Mouse (Mus musculus) ovary, adult 18-20 months (tissue): ENCODE data around the gene Zdhhc6.

Experiments
- DNase-seq: peaks from one replicate; pipeline ENCODE4 v3.0.0; 2022; ENCODE audit warnings: low spot score, mixed read lengths

The Zdhhc6 gene

DNA sequence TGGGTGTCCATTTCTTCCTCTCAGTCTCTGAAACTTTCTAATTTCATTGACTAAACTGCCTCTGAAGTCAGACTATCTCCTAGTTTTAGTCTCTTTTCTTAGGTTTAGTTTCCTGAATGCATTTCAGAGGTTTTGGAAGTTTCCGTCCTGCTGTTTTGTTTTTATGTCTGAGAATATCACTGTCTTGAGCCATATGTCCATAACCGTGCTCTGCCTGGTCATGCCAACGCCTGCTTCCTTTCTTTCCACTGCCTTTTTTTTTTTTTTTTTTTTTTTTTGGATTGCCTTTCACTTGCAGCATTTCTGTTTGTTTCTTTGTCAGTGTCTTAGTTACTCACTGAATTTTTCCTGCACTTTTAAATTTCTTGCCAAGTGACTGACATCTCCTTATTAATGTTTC, 15.3 kb downstream of the Zdhhc6 start:
- no peak for DNase-seq

DNA sequence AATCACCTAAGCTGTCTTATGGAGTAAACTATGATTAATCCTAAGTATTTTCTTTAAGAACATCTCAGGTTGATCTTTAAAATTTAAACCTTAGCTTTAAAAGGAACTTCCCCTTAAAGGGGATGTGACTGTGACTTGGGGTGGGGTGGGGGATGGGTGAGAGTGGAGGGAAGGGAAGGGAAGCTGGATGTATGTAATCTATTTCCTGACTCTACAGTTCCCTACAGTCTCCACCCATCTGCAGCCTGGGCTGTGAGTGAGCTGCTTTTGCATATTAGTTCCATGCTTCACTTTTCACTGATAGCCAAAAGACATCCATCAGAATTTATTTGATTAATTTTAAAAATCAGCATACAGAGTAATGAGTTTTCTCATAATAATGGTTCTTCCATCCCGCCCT, 16.5 kb downstream of the Zdhhc6 start:
- DNase-seq, result no peak

DNA sequence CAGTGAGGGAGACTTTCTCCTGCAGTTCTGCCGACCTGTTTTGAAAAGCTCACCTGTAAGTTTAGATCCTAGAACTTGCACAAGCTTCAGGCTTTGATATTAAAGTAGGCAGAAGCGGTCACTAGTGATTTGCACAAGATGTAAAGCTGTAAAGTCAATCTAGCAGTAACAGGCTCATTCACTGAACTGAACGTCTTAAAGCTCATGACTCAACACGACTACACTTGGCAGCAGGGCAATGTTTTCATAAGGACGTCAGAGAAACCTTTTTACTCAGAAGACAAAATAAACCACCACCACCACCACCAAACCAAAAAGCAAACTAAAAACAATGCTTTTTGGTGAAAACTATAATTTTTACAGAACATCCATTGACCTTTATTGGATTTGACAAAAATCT, 17.9 kb downstream of the Zdhhc6 start:
- DNase-seq, result no peak

DNA sequence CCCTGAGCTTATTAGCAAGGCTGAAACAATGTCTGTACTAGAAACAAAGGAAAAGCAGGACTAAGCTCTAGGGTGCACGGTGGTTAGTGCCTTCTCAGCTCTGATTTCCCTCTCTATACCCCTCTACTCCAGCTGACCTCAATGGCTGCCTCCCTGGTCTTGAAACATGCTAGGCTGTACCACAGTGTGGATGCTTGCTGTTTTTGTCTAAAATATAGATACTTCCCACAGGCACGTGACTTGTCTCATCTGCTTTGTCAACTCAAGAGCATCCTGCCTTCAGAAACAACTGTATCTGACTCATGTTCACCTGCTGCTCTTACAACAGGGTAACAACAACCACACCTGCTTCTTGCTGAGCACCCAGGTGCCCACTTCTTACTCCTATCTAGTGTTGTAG, 18.3 kb downstream of the Zdhhc6 start:
- DNase-seq, result no peak

DNA sequence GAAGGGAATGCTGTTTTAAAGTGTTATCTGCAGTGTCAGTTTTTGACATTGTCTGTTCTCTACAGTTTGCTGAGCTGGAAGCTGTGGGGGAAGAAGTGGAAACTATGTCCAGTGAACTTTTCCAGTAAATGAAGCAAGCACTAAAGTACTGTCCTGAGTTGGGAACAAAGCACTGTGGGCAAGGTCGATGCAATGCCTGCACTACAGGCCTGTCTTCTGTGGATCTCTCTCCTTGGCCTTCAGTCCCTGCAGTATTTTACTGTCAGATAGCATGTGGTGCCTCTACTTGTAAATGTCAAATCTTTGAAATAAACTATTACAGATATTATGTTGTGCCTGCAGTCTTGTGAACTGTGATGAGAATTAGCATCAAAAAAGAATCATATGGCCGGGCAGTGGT, 19.5 kb downstream of the Zdhhc6 start:
- no peak for DNase-seq

DNA sequence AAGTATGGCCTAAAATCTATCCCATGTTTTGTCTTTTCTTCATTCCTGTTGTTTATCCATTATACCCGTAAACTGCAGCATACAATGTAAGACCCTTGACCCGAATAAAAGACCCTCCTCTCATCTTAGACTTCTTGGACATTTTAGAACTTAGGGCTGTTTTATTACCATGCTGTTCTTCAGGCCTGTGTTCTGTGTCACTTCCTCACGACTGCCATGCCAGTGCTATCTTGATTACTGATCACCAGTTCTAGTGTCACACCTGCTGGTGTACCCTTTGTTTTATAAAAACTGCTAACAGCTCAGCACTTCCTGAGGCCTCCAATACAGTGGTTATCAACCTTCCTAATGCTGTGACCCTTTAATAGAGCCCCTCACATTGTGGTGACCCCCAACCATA, 20.3 kb downstream of the Zdhhc6 start:
- DNase-seq, result no peak

DNA sequence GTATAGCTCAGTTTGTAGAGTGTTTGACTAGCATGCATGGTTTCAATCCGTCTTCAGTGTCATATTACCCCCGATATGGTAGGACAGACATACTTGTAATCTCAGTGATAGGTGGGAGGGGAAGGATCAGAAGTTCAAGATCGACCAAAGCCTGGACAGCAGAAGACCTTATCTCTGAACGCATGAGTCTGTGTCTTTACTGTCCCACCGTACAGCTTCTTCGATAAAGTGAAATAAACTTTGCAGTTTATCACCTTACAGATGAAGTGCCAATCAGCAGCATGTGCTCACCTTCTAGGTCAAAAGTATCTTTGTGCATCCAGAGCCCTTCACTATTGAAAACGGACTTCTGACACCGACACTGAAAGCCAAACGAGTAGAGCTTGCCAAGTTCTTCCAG, 20.8 kb downstream of the Zdhhc6 start:
- no peak for DNase-seq

DNA sequence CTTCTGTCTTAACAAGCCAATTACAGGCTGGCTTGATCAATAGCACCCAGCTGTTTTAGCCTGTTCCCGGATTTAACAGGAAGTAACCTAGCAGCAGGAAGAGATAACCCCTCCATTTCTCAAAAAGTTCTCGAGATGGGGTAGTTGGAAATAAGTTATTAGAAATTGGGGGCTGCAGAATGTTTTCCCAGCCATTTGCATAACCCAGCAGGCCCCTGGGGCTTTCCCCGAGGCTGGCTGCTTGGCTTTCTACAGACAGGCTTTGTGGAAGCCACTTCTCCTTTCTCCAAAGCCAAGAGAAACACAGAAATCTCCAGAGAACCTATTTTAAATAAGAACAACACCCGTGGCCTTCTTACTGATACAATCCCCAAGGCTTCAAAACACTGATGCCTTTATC, 22.7 kb downstream of the Zdhhc6 start:
- no peak for DNase-seq

DNA sequence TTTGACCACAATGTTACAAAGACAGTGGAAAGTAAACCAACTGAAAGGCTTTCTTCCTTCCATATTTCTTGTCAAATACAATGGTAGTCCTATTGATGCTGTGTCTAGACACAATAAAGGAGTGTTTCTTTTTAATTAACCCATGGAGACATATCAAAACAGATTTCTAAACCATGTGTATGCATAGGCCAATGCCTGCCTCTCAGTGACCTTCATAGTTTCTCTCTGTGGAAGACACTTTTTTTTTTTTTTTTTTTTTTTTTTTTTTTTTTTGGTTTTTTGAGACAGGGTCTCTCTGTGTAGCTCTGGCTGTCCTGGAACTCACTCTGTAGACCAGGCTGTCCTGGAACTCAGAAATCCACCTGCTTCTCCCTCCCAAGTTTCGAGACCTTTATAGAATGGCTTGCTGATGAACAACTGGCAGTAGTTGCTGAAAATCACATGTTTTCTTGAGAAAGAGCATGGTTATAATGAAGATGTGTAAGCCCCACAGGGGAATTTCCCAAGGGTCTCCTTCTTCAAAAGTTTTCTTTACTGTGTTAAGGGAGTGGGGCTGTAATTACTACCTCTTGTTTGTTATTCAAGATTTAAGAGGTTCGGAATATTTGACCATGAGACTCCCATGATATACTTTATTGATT, 23.5 kb downstream of the Zdhhc6 start:
- DNase-seq, result no peak

DNA sequence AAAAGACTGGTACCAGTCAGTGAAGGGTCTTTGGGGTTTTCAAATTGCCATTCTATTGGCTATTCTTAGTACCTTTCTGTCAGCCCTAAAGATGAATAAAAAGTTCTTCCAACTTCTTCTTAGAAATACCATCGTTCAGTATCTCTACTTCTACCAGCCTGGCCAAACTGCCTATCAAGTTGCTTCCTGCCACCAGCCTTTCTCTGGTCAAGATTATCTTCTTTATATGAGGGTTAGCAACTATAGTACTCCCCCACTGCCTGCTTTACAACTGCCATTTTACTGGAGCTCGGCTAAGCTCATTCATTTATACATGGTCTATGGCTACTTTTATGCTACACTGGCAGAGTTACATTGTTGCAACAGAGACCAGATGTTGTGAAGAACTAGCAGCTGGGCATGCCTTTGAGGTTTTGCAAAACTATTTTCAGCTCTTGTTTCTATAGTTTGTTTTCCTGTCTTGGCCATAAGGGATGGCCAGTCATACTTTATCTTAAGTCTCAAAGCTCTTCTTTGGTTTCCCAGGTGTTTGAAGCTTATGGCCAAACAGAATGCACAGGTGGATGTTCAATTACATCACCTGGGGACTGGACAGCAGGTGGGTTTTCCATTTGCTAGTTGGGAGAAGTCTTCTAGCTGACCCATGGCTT, 25.1 kb downstream of the Zdhhc6 start:
- DNase-seq, result no peak

DNA sequence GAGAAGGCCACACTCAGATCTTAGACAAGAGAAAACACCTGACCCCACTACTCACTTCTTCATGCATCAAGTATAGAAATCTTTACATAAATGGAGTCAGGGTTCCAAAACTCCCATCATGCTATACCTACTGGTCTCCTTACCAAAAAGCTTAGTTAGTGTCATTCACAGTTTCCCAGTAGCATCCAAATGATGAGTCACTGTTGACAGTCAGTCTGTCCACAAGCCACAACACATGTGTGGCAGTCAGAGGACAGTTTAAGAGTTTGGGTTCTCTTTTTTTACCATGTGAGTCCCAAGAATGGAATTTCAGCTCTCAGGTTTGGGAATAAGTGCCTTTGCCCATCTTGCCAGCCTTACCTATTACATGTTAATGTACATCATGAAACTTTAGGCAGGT, 26.9 kb downstream of the Zdhhc6 start:
- DNase-seq, result no peak

DNA sequence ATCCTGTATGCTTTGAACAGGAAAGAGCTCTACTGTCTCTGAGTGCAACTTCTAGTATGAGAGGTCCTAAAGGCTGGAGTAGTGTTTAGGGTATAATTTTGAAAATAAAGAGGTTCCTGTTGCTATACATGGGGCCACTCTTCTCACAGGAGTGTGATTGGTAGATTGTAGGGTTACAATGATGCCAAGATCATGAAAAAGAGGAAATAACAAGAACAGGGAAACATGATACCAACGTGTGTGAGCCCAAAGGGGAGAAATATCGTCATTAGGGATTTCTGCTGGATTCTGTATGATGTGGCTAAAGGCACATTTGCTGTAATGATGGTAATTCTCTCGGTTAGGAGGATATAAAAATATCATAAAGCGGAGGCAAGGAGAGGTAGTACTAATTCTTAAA, 29.8 kb downstream of the Zdhhc6 start:
- no peak for DNase-seq

DNA sequence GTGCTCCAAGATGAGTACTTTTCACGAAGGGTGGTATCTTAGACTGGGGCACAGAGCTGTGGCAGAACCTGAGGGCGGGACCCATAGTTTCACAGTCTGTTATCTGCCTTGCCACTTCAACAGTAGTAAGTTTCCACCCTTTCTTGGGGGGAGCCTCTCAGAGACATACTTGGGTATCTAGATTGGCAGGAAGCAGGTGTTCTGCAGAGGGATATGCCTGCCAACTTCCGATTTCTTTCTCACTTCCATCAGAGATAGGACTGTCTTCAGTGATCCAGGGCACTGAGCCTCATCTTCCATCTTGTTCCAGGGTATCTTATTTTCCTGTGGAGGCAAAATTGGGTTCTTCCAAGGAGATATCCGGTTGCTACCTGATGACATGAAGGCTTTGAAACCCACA, 31.7 kb downstream of the Zdhhc6 start:
- DNase-seq, result no peak

DNA sequence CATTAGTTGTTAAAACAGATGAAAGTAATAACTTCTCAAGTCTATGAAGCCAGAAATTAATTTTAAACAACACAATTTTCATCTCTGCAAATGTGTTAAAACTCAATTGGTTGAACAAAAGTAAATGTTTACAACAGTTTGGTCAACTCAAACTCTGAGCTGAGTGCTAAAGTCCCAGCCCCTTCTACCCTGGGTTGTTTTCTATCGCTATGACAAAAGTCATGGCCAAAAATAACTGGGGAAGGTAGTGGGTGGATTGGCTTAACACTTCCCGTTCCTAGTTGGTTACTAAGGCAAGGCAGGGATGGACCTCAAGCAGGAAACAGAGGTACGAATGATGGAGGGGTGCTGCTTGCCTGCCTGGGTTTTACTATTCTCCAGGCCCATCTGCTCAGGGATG, 39.1 kb downstream of the Zdhhc6 start:
- no peak for DNase-seq

DNA sequence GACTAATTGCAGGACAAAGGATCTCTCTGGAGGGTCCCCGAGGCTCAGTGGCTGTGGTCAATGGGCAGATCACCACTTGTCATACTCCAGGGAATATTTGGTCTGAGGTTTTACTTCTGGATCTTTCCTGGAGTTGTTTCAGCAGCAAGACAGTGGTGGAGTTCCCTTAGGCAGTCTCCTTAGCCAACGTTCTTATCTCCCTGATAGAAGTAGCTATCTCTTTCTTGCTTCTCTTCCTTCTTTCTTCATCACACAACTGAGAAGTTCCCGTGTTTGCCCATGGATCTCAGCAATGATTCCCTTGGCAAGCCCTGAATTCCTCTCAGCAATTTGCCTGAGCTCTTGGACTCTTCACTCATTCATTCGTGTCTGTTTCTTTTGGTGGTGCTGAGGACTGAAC, 39.7 kb downstream of the Zdhhc6 start:
- DNase-seq, result no peak

DNA sequence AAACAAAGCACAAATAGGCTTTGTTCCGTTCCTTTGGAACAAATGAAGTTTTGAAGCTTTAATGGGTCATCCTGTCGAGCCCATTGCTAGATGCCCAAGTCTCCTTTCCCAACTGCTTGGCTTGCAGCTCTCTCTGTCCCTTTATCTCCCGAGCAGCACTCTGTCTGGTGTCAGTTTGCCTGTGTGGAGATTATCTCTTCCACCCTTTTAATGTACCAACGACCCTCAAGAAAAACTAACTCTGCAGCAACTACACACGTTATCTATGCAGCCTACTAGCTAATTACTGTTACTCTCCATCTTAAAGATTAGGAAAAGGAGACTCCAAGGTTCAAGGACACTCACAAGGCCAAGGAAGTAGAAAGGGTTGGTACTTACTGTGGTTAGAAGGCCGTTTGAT, 42.5 kb downstream of the Zdhhc6 start:
- DNase-seq, result no peak

DNA sequence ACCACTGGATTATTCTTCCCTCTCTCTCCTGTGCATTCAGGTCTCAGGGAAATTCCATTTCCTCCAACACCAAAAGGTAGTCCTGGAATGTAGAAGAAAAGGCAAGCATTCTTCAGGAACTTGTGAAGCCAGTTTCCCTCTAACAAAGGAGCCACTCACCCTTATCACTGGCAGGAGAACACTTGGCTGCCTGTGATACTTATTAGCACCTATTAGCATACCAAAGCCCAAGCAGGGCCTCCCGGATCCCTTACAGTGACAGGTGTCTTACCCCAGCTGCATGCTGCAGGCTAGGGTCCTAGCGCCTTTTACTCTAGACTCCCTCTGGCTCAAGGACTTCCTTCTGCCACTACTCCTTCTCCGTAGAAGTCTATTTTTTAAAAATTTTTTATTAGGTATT, 44.4 kb downstream of the Zdhhc6 start:
- DNase-seq, result no peak

DNA sequence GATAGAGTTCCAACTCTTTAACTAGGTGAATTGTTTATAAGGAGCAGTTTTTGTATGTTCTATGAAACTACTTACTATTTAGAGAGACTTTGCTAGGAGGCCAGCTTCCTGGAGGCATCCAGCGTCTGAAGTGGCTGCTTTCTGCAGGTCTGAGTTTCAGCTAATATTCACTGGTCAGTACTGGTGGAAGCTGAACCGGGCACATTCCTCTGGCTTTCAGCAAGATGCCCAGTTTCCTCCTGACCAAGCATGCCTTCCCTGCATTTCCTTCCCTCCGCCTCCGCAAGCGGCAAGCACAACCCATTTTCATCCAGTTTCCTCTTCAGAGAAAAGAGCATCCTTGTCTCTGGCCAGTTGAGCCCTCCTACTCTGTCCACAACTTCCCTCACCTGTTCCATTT, 46.8 kb downstream of the Zdhhc6 start:
- DNase-seq, result no peak

DNA sequence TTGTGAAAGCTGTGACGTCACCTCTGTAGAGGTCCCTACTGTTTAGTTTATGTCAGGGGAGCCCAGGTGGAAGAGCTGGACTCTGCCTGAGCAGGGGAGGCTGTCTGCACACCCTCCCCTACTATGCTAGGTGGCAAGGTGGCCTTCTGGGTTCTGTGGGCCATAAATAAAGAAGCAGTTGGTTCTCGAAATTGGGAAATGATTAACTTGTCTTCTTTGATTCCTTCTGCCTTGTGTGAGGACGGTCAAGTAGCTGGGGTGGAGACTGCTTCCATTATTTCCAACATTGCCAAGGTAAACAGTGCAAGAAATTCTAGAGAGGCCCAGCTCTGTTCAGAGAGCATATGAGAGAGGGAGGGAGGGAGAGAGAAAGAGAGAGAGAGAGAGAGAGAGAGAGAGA, 47.7 kb downstream of the Zdhhc6 start:
- DNase-seq, result no peak

DNA sequence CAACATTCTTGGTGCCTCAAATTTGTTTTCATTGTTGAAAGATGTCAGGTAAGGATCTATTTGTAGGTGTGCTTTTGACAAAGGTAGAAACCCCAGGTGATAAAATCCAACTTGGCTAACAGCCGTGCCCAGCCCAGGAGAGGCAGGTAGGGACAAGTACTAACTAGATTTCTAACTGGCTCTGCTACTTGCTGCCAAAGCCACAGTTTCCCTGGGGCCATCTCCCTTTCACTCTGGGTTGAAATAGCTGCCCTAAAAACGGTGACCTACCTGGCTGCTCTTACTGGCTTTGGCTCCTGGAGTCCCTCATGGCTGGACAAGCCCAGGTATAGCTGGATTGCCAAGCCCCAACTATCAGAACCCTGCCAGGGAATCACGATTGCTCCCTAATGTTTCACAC, 49.0 kb downstream of the Zdhhc6 start:
- no peak for DNase-seq

DNA sequence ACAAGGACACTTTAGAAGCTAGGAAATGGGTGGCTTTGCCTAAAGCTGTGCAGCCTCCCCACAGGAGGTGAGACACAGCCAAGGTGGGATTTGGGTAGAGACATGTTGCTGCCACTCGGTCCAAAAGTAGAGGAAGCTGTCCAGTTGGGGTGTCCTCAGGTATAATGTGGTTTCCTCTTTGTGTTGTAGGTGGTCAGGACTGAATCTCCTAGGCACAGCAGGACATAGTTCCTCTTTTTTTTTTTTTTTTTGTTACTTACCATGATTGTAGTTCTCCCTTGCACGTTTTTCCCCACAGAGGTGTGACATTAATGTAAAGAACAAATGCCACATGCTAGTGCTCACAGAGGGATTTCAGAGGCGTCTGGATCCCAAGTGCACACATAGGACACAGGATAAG, 50.6 kb downstream of the Zdhhc6 start:
- no peak for DNase-seq

DNA sequence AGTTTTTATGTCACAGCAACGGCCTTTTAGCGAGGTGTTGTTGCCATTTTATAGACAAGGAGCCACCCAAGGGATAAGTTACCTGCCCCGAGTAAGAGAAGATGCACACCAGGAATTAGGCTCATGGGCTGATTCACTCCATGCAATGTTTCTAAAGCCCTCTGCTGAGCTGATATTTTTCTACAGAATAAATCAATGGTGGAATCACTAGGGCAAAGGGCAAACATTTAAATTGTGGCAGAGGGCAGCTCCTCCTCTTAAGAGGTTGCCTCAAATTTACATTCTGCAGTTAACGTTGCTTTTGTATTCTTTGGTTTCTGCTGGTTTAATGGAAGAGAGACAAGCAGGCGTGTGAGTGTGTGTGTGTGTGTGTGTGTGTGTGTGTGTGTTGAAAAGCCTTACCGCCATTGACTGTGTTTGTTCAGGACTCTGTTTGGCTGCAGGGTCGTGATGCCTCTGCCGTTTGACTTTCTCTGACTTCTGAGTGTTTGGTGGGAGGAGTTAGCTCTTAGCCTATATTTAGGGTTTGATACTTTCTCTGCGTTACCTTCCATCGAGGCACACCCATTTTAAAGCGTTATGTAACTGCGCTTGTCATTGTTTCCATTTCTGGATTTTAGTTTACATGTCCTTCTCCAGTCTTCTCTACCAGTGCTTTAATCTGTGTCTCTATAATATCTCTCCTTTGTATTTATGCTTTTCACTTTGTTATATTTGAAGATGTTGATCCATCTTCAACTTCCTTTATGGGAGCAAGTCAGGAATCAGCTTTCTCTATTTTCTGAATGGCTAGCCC, 55.2 kb downstream of the Zdhhc6 start:
- no peak for DNase-seq

DNA sequence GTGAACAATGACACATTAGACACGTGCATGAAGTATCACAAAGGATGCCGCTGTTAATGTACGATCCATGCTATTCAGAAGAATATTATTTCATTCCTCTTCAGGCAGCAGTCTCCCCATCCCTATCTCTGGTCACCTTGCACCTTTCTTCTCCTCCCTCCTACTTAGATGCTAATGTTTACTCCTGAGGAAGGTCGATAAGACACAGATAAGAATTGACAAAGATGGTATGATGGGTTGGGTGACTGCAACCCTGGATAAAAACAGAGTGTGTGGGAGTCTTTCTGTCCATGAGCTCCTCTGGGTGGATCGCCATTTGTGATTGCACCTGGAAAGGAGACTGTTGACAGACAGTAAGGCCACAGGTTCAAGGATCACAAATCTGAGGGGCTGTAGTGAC, 57.3 kb downstream of the Zdhhc6 start:
- no peak for DNase-seq
